Mouse (Mus musculus) thymus, adult 18-20 months (tissue): ENCODE results near the gene Irf1.

Experiments used
- DNase-seq, 2 experiments: peaks; one replicate each; pipeline ENCODE4 v3.0.0; 2022; ENCODE audit warnings: mixed read lengths in 2 of 2

Gene Irf1

DNA sequence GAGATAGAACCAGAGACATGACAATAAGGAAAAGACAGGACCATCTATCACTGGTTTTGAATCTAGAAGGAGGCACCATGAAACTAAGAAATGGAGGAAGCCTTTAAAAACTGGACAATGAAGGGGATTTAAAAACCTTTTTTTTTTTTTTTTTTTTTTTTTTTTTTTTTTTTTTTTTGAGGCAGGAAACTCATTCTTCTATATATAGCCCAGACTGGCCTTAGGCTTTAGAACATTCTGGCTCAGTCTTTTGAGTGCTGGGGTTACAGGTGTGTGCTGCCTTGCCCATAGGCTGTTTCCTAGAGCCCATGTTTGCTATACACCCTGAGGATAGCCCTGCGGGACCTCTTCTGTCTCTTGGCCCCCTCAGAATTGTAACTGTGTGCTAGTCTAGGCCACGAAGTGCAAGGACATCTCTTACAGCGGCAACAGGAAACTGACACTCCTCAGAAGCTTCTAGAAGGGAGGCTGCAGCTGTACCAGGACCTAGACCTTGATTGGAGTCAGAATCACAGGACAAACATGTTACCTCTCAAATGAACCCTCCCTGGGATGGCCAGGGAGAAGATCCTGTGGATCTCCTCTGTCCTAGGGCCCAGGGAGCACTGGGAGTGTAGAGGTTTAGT, 15.6 kb downstream of the Irf1 start:
- DNase-seq, result no peak

DNA sequence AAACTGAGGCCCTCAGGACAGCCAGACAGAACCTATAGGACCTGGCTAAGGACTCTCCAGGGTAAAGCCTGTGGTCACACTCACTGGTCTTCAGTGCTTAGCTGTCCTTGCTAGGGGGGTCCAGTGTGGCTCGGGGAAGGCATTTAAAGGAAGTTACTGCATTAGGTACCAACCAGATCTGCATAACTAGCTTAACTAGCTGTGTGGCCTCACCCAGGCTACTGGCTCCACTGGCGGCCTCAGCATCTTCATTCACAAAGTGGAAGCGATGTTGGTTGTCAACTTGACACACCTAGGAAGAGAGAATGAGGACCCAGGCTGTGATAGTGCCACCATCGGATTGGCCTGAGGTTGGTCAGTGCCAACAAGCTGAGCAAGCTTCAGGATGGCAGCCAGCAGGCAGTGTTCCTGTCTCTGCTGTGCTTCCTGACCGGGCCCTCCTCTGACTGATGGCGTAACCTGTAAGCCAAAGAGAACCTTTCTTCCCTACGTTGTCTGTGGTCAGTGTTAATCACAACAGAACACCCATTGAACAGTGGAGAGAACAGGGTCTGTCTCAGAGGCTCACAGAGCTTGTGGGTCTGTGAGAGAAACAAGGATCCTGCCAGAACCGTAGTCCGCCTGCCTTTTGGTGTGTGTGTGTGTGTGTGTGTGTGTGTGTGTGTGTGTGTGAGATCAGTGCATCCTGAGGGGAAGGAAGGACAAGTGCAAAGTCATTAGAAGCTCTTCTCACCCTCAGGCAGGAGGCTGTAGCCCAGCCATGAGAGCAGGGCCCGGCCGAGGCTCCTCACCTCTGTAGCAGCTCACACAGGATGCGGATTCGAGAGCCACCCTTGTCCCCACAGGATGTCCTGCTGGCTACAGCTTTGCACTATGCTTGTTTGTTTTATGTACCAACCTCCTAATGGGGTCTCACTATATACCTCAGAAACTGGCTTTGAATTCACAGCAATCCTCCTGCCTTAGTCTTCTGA, 16.5 kb downstream of the Irf1 start:
- no peak for DNase-seq

DNA sequence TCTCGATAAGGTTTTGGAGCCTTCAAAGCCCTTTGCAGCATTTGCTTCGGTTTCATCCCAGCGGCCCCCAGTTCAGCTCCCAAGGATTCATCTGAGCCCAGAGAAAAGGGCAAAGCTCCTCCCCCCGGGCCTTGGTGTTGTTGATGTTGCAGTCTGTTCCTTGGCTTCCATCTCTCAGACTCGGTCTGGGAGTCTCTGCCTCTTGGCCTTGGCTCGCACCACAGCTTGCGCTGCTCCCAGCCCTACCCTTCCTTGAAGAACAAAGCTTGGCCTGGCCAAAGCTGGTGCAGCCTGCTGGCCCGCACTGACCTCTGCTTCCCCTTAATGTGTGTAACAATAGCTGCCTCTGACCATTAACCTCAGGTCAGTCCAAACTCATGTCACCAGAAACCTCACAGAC, 18.4 kb downstream of the Irf1 start:
- DNase-seq, result no peak

- DNase-seq, result no peak
Observed at GRCm38 (mm10) chr11:53789277-53789676, 19.5 kb downstream of the Irf1 start.

DNA sequence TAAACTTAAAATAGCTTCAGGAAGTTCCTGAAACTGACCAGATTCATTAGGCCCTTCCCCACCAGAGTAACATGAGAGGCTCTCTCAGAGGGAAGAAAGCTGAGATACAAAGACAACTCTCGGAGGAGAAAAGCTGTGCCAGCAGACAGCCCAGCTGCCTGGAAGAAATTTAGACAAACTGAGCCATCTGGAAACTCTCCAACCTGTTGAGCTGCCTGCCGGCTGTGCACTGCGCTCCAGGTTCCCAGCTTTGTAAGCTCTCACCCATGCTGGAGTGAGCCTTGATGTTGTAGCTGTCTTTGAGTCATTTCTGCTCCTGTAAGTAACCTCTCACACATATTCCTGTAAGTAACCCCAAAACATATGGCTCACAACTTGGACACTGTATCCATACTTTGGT, 23.2 kb downstream of the Irf1 start:
- DNase-seq, result no peak

DNA sequence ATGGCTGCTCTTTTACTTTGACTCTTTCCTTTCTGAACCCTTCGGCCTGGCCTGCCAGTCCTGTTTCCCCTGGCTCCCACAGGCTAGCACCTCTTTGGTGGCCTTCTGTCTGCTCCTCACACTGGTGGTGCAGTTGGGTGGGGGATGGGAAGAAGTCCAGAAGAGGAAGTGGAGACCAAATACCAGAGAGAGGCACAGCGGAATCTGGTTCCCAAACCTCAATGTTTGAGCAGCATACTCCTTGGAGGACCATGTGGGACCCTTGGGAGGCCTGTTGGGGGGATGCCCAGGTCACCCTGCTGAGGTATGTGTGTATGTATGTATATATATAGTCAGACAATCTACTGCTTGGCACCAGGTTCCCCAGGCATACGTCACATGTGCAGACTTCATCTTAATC, 24.2 kb downstream of the Irf1 start:
- no peak for DNase-seq

GRCm38 (mm10) chr11:53794671-53795557, 25.1 kb downstream of the Irf1 start:
- peak; percentile 67 to 78 for DNase-seq

DNA sequence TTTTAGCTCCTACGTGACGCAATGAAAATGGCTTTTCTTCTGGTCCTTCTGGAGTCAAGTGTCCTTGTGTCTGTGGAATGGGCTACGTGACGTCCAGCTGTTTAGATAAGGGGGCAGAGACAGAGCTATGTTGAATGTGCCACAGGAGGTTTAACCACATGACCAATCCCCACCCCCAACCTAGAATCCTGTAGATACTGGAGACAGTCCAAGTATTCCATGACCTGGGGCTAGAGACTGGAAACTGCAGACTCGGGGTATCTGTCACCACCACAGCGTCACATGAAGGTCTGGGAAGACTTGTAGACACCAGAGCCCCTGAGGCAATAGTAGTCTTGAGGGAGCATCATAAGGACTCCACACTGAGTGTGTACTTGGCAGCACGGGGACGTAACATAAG, 26.0 kb downstream of the Irf1 start:
- DNase-seq, result no peak

DNA sequence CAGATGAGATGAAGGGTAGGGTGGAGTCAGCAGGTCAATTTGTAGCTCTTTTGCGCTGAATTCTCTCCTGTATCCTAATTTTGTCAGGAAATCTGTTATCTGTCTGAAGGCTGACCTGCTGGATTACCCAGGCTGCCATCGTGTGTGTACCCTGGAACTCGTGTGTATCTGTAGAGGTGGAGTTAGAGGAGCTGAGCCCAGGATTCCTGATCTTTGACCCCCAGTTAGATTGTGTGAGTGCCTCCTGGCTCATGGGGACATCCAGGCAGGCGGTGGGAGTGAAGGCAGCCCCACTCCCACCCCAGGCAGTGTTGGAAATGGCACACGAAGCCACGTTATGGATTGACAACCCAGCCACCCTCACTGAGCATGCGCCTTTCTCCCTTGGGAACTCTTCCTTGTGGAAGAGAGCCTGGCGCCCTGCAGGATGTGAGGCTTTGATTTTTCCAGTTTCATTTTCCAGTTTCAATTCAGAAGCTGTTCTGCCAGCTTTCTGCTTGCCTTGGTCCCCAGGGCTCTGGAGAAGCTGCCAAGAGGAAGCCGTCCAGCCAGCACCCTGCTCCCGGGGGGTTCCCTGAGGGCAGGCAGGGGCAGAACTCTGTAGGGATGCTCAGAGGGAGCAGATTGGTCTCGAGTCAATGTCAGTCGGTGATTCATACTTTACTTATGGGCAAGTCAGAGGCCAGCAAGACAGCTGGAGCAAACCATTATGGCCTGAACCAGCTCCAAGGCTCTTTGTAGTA, 26.8 kb downstream of the Irf1 start:
- DNase-seq, result no peak

DNA sequence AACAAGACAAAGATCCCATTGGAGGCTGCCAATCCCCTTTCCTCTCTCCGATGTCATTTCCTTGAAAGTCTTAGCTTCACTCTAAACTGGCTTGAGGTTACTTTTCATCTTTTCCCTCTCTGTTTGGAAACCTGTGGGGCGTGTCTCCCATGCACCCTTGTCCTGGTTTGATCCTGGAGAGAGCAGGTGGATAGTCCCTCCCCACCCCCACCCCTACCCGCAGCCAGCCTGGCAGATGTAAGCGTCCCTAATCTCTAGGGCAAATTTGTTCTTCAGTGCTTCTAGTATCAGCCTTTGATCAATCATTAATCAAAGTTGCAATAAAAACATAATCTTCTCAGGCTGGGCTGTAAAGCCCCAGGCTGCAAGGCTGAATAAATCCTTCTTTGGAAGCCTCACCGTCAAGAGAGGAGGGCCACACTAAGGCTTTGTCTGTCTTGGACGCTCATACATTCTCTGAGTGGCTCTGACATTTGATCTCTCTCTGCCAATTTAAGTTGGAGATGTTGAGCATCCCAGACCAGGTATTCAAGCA, 27.6 kb downstream of the Irf1 start:
- DNase-seq, result no peak

DNA sequence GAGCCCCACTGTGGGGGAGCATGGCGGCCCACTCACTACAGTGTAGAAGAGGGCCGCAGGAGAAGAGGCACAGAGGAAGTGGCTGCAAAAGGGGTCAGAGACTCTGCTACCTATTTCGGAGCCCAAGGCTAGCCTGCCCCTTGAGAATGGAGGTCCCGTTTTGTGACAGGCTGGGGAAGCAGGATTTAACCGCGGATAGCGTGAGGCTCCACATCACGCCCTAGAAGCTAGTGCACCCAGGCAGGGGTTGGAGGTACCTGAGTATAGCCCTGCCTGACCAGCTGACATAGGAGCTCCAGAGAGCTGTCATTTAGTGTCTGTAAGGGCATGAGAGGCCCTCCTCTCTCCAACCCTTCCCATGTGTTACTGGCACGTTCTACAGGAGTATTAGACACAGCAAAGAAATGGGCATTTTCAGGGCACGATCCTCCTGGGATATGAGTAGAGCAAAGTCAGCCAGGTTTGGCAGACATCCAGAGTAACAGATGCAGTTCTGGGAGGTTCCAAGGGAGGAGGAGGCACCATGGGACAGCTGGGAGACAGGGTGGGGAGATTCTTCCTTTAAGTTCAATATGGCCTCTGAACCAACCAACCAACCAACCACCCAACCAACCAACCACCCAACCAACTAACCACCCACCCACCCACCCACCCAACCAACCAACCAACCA, 28.4 kb downstream of the Irf1 start:
- no peak for DNase-seq

GRCm38 (mm10) chr11:53800036-53800435, 30.2 kb downstream of the Irf1 start:
- DNase-seq, result no peak

GRCm38 (mm10) chr11:53800975-53801374, 31.2 kb downstream of the Irf1 start:
- no peak for DNase-seq

- DNase-seq, result no peak
Observed at GRCm38 (mm10) chr11:53803093-53803492, 33.3 kb downstream of the Irf1 start.

DNA sequence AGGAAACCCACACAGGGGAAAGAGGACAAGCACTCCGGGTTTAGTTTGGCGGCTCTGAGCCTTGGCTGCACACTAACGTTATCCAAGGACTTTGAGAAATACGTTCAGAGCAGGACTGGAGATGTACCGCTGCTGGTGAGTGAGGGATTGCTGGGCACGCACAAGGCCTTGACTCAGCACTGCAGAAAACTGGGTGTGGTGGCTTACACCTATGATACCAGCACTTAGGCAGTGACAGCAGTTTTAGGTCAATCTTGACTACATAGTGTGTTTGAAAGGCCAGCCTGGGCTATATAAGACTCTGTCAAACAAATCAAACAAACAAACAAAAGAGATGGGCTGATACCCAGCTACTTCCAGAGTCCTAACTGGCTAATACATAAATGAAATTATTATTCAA, 33.7 kb downstream of the Irf1 start:
- no peak for DNase-seq

DNA sequence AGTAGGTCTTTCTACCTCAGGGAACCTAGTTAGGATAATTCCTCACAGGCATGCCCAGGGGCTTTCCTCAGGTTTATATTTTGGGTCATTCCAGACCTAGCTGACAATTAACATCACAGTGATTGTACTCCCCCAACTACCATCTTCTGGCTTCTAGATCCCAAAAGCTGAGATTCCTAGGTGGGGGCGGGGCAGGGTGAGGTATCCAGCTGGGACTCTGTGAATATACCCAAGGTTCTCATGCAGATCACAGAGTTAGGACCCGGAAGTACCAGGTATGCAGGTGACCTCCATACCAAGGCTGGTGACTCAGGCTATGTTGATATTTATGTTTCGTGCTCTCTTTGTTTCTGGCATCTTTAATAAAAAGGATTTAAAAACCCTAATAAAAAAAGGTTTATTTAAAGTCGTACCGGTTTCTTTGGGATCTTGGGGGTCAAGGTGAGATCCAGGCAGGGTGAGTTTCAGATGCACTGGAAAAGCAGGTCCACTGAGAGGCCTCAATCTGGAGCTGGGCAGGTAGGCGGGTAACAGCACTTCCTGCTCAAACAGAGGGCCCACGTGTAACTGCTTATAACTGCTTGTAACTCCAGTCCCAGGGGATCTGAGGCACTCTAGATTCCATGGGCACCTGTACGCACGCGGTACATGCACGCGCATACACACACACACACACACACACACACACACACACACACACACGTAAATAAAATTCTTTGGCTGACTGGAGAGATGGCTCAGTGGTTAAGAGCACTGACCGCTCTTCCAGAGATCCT, 34.9 kb downstream of the Irf1 start:
- DNase-seq, result no peak

DNA sequence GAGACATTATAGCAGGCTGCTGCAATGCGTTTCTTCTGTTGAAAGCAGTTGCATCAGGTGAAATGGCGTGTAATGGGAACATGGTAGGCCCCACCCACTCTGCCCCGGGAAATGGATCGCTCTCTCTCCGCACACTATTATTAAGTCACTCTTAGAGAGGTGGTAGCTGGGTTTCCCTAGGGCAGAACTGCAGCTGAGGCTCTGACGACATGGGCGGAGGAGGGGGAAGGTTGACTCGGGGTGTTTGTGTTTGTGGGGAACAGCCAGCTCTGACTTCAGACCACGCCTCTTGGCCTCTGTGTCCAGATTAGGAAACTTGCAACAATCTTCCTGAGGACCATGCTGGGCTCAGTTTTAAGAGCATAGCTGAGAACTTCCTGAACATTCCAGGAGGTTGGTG, 36.0 kb downstream of the Irf1 start:
- DNase-seq, result no peak

DNA sequence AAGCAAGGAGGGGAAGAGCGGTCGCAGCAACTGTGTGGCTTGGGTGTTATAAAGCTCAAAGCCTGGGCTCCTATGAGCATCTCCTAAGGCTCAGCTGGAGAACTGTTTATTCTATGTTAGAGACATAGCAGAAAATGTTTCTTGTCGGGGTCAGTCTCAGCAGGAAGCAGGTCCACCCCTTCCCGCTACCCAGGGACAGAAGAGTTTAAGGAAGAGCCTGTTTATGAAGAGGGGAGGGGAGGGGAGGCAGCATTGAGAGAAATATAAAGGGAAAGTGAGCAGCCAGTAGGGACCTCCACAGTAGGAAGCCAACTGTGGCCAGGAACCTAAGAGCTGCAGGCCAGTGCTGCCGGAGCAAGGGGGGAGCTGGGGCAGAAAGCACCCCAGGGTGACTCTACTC, 39.5 kb downstream of the Irf1 start:
- DNase-seq, result no peak

- DNase-seq, result no peak
Observed at GRCm38 (mm10) chr11:53810156-53810555, 40.3 kb downstream of the Irf1 start.

DNA sequence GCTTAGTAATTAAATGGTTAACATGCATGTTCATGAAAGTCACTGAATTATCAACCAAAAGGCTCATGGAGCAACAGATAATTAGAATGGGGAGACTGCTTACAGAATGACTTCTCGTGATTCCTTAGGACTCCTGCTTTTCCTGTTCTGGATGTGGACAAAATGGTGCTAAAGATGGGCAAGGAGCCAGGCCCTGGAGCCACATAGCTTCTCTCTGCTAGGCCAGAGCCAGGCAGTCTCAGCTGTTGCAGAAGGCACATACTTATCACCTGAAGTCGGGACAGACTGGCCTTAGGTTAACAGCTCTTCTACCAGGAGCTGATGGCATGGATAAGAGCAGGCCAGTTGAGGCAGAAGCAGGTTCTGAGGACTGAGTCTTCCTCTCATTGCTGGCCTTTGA, 40.9 kb downstream of the Irf1 start:
- DNase-seq, result no peak

- no peak for DNase-seq
Observed at GRCm38 (mm10) chr11:53811312-53811711, 41.5 kb downstream of the Irf1 start.
